Mouse (Mus musculus): ENCODE data around the gene Igsf11.

DNA sequence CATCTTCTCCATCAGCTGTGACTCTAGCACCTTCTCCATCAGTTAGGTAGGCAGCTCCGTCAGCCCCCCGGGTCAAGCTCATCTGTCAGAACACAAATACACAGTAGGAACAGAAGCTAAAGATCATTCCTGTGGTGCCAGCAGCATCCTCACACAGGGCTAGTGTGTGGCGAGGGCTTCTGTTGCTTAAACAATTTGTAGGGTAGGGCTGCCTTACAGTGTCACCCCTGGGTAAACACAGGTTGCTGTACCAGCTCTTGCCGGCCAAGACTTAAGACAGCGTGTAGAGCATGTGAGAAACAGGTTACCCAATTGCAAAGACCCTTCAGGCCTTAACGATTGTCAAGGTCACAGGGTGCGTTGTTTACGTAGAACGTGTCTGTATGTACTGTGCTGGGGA is 15.8 kb downstream of the Igsf11 start:
- no peak for TF ChIP-seq POLR2A (IDR thresholded peaks at IDR 0.05; ENCODE audit: low read depth, low read length)
- TF ChIP-seq CTCF (conservative IDR thresholded peaks at IDR 0.05 in 1 of 2, IDR thresholded peaks at IDR 0.05 in 1 of 2; ENCODE audit: low read depth in 2 of 2, low read length in 2 of 2), result no peak
- TF ChIP-seq MAX (IDR thresholded peaks at IDR 0.05; ENCODE audit: low read length), result no peak
- TF ChIP-seq RAD21 (IDR thresholded peaks at IDR 0.05; ENCODE audit: low read depth, low read length), result no peak
- no peak for TF ChIP-seq CHD2 (IDR thresholded peaks at IDR 0.05; ENCODE audit: low read length)
- TF ChIP-seq ZC3H11A (IDR thresholded peaks at IDR 0.05; ENCODE audit: low read depth, low read length), result no peak
- no peak for TF ChIP-seq BHLHE40 (IDR thresholded peaks at IDR 0.05; ENCODE audit: low read depth, low read length)
- no peak for TF ChIP-seq MEF2A (IDR thresholded peaks at IDR 0.05; ENCODE audit: borderline replicate concordance, low read depth, low read length)

Data from CH12.LX (cell line).